Mouse (Mus musculus) gastrocnemius, adult 2 months (tissue): ENCODE data around the gene Ssna1. TPM values are rescaled to one million over a fixed set of nuclear protein-coding genes. Genes with fewer than 3 reads are reported as not detected.

Source experiments
- DNase-seq: peaks from one replicate; pipeline ENCODE4 v3.0.0; 2022
- H3K27ac ChIP-seq: fragments of 200-600 bp; 2 replicates; pipeline ENCODE4 v1.8.1; 2022; ENCODE audit warnings: mild to moderate bottlenecking
- H3K4me3 ChIP-seq: fragments of 200-600 bp; 2 replicates; pipeline ENCODE4 v1.8.1; 2022; ENCODE audit warnings: mild to moderate bottlenecking, moderate library complexity
- CTCF ChIP-seq: fragments of 200-600 bp; IDR thresholded peaks from 2 replicates; pipeline ENCODE4 v1.8.1; 2022; ENCODE audit warnings: antibody characterized with exemption, mild to moderate bottlenecking, moderate library complexity
- intact Hi-C: fragments of 180-260 bp; cut with DNase I; formaldehyde crosslinking; loops from one replicate; pipeline ENCODE4 v1.15.1; 2025
- total RNA-seq, 2 experiments: library from RNA; stranded (reverse); gene quantifications; 2 replicates each; pipeline ENCODE4 v1.2.3; 2021

The Ssna1 gene
- total RNA-seq, 2 experiments from 2014 or later = 28.0 to 35.5 TPM

- no peak for DNase-seq
- TF ChIP-seq CTCF = no peak
- Histone ChIP-seq H3K4me3 (no peak overlapping the region), H3K27ac (no peak overlapping the region)
- intact Hi-C loops = no loop called here
Measured at GRCm38 (mm10) chr2:25288734-25289345, 16.6 kb upstream of the Ssna1 start.

- no peak within 1 kb of the TSS for H3K4me3 ChIP-seq
- no peak for TF ChIP-seq CTCF
- intact Hi-C loops = no loop called here
- no peak for DNase-seq
- peak within 1 kb of the TSS; percentile 12 for H3K27ac ChIP-seq
Measured at GRCm38 (mm10) chr2:25287927-25288649, 15.8 kb upstream of the Ssna1 start, which contains the start of gene Tmem210. Tmem210 (plus strand) TSS chr2:25288145.

GRCm38 (mm10) chr2:25286837-25287636 lies 14.8 kb upstream of the Ssna1 start:
- H3K4me3 ChIP-seq = no peak overlapping the region
- peak; percentile 60 for DNase-seq
- peak overlapping the region; percentile 12 for H3K27ac ChIP-seq
- TF ChIP-seq CTCF = no peak
- intact Hi-C loops = no loop called here

- no peak for TF ChIP-seq CTCF
- peak overlapping the region; percentile 12 for H3K27ac ChIP-seq
- intact Hi-C loops = no loop called here
Measured at GRCm38 (mm10) chr2:25286314-25286713, 14.1 kb upstream of the Ssna1 start.

GRCm38 (mm10) chr2:25285551-25285950 lies 13.3 kb upstream of the Ssna1 start:
- no peak for TF ChIP-seq CTCF
- H3K4me3 ChIP-seq = no peak overlapping the region
- intact Hi-C loops = no loop called here
- H3K27ac ChIP-seq = no peak overlapping the region
- no peak for DNase-seq

More at GRCm38 (mm10) chr2:25286314-25286713, 14.1 kb upstream of the Ssna1 start:
- H3K4me3 ChIP-seq = no peak overlapping the region
- DNase-seq = no peak

GRCm38 (mm10) chr2:25278928-25279882 lies 7.0 kb upstream of the Ssna1 start:
- Histone ChIP-seq H3K27ac (no peak overlapping the region), H3K4me3 (no peak overlapping the region)
- intact Hi-C loops = no loop called here
- peak; percentile 77 for DNase-seq
- TF ChIP-seq CTCF = peak; percentile 85

GRCm38 (mm10) chr2:25273010-25273409 lies 772 bp upstream of the Ssna1 start:
- intact Hi-C loops = loop anchor here (5.0 kb wide), 2 partner anchors 59 to 81 kb away; partner anchors contain the start of gene Man1b1
- H3K4me3 ChIP-seq = peak overlapping the region; percentile 98
- no peak for TF ChIP-seq CTCF
- no peak for DNase-seq
- H3K27ac ChIP-seq = peak overlapping the region; percentile 97

- no peak for TF ChIP-seq CTCF
- peak overlapping the region; percentile 98 for H3K4me3 ChIP-seq
- intact Hi-C loops = loop anchor here (5.0 kb wide), 2 partner anchors 60 to 80 kb away; partner anchors contain the start of gene Man1b1
- H3K27ac ChIP-seq = peak overlapping the region; percentile 97
- DNase-seq = no peak
Measured at GRCm38 (mm10) chr2:25272515-25272914, 277 bp upstream of the Ssna1 start.

GRCm38 (mm10) chr2:25267746-25268309 lies 4.4 kb downstream of the Ssna1 start:
- Histone ChIP-seq H3K27ac (peak overlapping the region; percentile 85), H3K4me3 (no peak overlapping the region)
- DNase-seq = no peak
- intact Hi-C loops = no loop called here
- no peak for TF ChIP-seq CTCF

- H3K4me3 ChIP-seq = no peak overlapping the region
- intact Hi-C loops = no loop called here
- no peak for DNase-seq
- H3K27ac ChIP-seq = peak overlapping the region; percentile 85
- TF ChIP-seq CTCF = no peak
Measured at GRCm38 (mm10) chr2:25267241-25267640, 5.0 kb downstream of the Ssna1 start.

GRCm38 (mm10) chr2:25266720-25267119 lies 5.5 kb downstream of the Ssna1 start:
- intact Hi-C loops = no loop called here
- Histone ChIP-seq H3K4me3 (peak overlapping the region; percentile 91), H3K27ac (peak overlapping the region; percentile 85)
- TF ChIP-seq CTCF = no peak
- DNase-seq = peak; percentile 62
